Mouse (Mus musculus): Measurements from ENCODE around the gene Aoc2.
"Not testable (repeated sequence)": the region's sequence is repeated elsewhere in the genome, so short reads cannot be mapped to it uniquely, and the experiment has no call there.

Gene Aoc2

GRCm38 (mm10) chr11:101315665-101316500, 9.0 kb upstream of the Aoc2 start, which contains the start of gene Psme3:
TSS of gene Psme3 (plus strand) at chr11:101316213.
- peak; percentile 95 for ATAC-seq (ENCODE audit: low TSS enrichment)

- peak; percentile 30; the same call in 1 of the 2 replicates for ATAC-seq (ENCODE audit: low TSS enrichment)
Observed at GRCm38 (mm10) chr11:101316501-101316917, 8.4 kb upstream of the Aoc2 start.

DNA sequence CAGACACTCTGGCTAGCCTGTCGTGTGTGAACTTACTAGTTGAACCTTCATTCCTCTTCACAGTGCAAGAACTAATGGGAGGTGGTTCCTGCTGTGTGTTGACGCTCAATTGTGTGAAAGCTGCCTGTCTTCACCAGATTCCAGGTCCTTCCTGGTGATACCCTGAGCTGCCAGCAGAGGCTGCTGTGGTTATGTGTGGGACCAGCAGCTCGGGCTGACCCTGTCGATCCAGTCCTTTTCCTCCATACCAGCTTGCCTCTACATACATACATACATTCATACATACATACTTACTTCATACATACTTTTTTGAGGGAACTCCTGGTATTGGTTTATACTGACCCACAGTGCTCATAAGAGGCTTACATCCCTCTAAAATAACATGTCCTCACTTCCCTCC, 1.3 kb upstream of the Aoc2 start:
- ATAC-seq (ENCODE audit: low TSS enrichment) = peak; percentile 74; the same call in 1 of the 2 replicates

GRCm38 (mm10) chr11:101325201-101325600, 338 bp downstream of the Aoc2 start:
- not testable (repeated sequence) for ATAC-seq (ENCODE audit: low TSS enrichment)

GRCm38 (mm10) chr11:101326147-101326546, 1.3 kb downstream of the Aoc2 start:
- ATAC-seq (ENCODE audit: low TSS enrichment) = no peak

- ATAC-seq (ENCODE audit: low TSS enrichment) = no peak
Observed at GRCm38 (mm10) chr11:101327311-101327710, 2.4 kb downstream of the Aoc2 start.

- ATAC-seq (ENCODE audit: low TSS enrichment) = no peak
Observed at GRCm38 (mm10) chr11:101328941-101329635, 4.2 kb downstream of the Aoc2 start.

GRCm38 (mm10) chr11:101330371-101330924, 5.6 kb downstream of the Aoc2 start, which contains the start of gene Aoc3:
TSS of gene Aoc3 (plus strand) at chr11:101330605.
- ATAC-seq (ENCODE audit: low TSS enrichment) = no peak

DNA sequence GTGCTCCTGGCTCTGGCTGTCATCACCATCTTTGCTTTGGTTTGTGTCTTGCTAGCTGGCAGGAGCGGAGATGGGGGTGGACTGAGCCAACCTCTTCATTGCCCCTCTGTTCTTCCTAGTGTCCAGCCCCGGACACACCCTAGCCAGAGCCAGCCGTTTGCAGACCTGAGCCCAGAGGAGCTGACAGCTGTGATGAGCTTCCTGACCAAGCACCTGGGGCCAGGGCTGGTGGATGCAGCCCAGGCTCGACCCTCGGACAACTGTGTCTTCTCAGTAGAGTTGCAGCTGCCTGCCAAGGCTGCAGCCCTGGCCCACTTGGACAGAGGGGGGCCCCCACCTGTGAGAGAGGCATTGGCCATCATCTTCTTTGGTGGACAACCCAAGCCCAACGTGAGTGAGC, 6.1 kb downstream of the Aoc2 start:
- ATAC-seq (ENCODE audit: low TSS enrichment) = not testable (repeated sequence)

GRCm38 (mm10) chr11:101332537-101332936, 7.7 kb downstream of the Aoc2 start:
- ATAC-seq (ENCODE audit: low TSS enrichment) = no peak

- ATAC-seq (ENCODE audit: low TSS enrichment) = no peak
Observed at GRCm38 (mm10) chr11:101334023-101334422, 9.2 kb downstream of the Aoc2 start.

- ATAC-seq (ENCODE audit: low TSS enrichment) = no peak
Observed at GRCm38 (mm10) chr11:101334516-101334915, 9.7 kb downstream of the Aoc2 start.

DNA sequence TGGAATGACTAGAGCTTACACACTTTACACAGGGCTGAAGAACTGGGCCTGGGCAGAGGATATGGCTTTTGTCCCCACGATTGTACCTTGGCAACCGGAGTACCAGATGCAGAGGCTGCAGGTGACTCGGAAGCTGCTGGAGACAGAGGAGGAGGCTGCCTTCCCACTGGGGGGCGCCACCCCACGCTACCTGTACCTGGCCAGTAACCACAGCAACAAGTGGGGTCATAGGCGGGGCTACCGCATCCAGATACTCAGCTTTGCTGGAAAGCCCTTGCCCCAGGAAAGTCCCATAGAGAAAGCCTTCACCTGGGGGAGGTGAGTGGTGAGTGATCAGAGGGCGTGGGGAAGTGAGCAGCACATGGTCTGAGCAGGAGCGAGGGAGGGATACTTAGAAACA, 10.8 kb downstream of the Aoc2 start:
- no peak for ATAC-seq (ENCODE audit: low TSS enrichment)

DNA sequence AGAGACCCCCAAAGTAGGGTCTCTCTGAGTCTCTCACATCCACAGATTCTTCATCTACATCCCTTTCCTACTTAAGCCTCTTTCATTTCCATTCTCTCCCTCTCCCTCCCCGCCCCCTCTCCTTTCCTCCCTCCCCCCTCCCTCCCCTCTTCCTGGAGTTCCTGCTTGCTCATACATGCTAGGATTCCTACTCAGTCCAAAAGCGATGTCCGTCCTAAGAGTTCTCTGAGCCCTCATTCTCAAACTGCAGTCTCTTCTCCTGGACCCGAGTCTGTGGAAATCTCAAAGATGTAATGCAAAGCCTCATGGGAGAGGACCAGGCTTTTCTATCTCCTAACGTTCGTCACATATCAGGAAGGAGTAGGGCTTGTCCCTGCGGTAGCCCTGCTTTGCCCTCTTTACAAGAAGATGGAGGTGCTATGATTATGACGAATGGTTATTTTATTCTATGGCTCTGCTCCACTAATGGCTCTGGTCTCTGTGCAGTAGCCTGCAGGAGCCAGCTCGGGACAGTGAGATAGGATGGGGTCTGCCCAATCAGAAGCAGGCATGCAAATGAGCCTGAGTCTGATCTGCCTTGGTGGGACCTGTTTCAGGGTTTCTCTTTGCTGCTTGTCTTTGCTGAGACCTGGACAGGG, 13.4 kb downstream of the Aoc2 start:
- peak; percentile 62; the same call in 1 of the 2 replicates for ATAC-seq (ENCODE audit: low TSS enrichment)

DNA sequence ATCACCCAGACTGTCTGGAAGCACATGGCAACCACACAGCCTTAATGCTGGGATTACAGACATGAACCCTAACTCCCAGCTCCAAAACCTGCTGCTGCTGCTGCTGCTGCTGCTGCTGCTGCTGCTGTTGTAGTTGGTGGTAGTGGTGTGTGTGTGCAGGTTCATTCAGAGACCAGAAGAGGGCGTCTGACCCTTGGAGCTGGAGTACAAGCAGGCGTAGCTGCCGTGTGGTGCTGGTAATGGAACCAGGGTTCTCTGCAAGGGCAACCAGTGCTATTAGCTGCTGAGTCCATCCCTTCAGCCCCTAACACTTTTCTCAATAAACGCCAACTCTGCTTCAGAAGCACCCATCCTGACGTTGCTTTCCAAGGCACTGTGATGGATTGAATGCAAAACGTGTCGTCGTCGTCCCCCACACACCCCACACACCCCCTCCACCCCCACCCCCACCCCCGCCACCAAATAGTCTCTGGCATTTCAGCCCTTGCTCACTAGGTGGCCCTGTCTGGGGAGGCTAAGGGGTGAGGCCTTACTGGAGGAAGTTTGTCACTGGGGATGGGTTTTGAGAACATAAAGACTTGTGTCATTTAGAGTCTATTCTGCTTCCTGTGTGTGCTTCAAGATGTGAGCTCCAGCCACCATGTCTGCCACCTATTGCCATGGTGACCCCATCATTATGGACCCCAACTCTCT, 22.4 kb downstream of the Aoc2 start:
- no peak for ATAC-seq (ENCODE audit: low TSS enrichment)

GRCm38 (mm10) chr11:101348774-101349173, 23.9 kb downstream of the Aoc2 start:
- no peak for ATAC-seq (ENCODE audit: low TSS enrichment)

DNA sequence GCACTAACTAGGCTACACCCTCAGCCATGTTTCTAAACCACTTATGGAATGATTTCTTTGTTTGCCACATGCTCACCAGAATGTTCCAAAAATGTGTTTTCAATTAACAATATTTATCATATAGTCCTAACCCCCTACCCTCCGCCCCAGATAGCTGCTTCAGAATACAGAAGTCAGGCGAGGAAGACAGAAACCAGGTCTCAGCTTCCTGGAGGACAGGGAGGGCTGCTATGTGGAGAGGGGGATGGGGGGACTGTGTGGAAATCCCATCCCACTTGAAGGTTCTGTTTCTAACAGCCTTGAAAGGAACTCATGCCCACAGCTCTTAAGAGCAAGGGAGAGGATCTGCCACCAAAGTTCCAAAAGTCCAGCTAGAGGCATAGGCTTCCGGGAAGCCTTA, 24.4 kb downstream of the Aoc2 start:
- no peak for ATAC-seq (ENCODE audit: low TSS enrichment)

DNA sequence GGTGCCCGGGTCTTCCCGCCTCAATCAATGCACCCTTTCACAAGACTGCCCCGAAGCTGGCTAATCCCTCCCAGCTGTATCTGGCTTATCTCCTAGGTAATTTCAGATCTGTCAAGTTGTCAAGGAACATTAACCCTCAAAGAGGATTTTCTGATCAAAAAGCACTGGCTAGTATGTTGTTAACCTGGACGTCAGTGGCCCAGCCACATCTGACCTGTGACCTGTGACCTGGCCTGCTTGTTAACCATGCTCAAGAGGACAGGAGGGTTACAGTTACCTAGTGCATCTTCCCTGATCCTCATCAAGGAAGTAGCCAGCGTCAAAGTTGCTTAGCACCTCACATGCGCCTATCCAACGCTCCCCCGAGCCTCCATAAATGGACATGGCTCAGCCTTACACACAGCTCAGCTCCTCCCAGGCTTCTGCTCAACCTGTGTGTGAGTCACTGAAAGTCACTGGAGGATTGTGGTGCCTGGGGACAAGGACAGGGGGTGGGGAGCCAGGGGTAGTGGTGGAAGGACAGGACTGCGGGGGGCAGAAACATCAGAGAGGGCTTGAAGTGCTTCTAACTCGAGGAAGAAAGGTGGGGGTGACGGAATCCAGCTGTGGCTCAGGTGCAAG, 26.3 kb downstream of the Aoc2 start:
- no peak for ATAC-seq (ENCODE audit: low TSS enrichment)

GRCm38 (mm10) chr11:101351721-101352111, 26.9 kb downstream of the Aoc2 start:
- no peak for ATAC-seq (ENCODE audit: low TSS enrichment)

DNA sequence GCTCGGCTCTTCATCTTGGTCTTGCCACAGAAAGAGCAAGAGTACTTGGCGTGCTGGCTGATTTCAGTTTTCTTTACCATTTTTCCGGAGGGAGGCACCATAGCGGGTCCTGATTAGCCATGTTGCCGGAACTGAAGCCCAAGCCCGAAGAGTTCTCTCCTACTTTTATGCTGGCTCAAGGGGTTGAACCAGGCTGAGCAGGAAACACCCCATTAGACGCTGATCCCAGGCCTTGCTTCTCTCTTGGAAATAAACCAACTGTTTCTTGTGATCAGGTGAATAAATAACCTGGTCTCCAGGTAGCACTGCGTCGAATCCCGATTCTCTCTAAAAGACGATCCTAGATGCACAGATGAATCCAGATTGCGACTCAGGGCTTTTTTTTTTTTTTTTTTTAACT, 28.6 kb downstream of the Aoc2 start:
- ATAC-seq (ENCODE audit: low TSS enrichment) = no peak

- no peak for ATAC-seq (ENCODE audit: low TSS enrichment)
Observed at GRCm38 (mm10) chr11:101354438-101355010, 29.7 kb downstream of the Aoc2 start.

Data from frontal cortex, adult (tissue).